Mouse (Mus musculus) forebrain, embryonic 12.5 days (tissue): ENCODE measurements around the gene Cdkn2c. TPM values are rescaled to one million over a fixed set of nuclear protein-coding genes. Genes with fewer than 3 reads are reported as not detected.

Experiments
- ATAC-seq: fragments of 200-750 bp; cut with Nextera tagmentation; 2 replicates; pipeline ENCODE4 v1.8.0; 2017; ENCODE audit warnings: moderate TSS enrichment; ENCODE audit not compliant: low FRiP score
- H3K27ac ChIP-seq: fragments of 300-500 bp; sonication (generic); 2 replicates; pipeline ENCODE4 v1.5.1; 2016; ENCODE audit warnings: mild to moderate bottlenecking
- H3K27me3 ChIP-seq: fragments of 300-500 bp; sonication (generic); 2 replicates; pipeline ENCODE4 v1.6.1; 2016; ENCODE audit warnings: mild to moderate bottlenecking
- H3K36me3 ChIP-seq: fragments of 300-500 bp; sonication (generic); replicated peaks from 2 replicates; pipeline ENCODE4 v1.6.1; 2016; ENCODE audit warnings: mild to moderate bottlenecking
- H3K4me1 ChIP-seq: fragments of 300-500 bp; sonication (generic); 2 replicates; pipeline ENCODE4 v1.6.1; 2016
- H3K4me2 ChIP-seq: fragments of 300-500 bp; sonication (generic); 2 replicates; pipeline ENCODE4 v1.6.1; 2016; ENCODE audit warnings: mild to moderate bottlenecking, moderate library complexity
- H3K4me3 ChIP-seq: fragments of 300-500 bp; sonication (generic); replicated peaks from 2 replicates; pipeline ENCODE4 v1.5.1; 2016; ENCODE audit warnings: mild to moderate bottlenecking
- H3K9ac ChIP-seq: fragments of 300-500 bp; sonication (generic); 2 replicates; pipeline ENCODE4 v1.6.1; 2016; ENCODE audit warnings: mild to moderate bottlenecking
- H3K9me3 ChIP-seq: fragments of 300-500 bp; sonication (generic); 2 replicates; pipeline ENCODE4 v1.6.1; 2016
- WGBS: fragments of 180-500 bp; shearing (Covaris S2); methylation state at CpG from one replicate; pipeline ENCODE4 v1.1.7; 2016; 5-methylcytosine and 5-hydroxymethylcytosine counted together
- polyA plus RNA-seq: library from polyadenylated mRNA; unstranded; fragments of >200 nt; fragmentation: Nextera tagmentation; extraction: Ambion mirVana; gene quantifications from 2 replicates; pipeline ENCODE4 v1.2.1, GENCODE M21; 2016

Cdkn2c gene
- polyA plus RNA-seq, 1 experiment from 2014 or later = 13.9 TPM

- no peaks in the 10 kb centered on the region for H3K36me3 ChIP-seq
- no peak overlapping the region for H3K27ac ChIP-seq
- peaks cover 47% of the 10 kb centered on the region for H3K27me3 ChIP-seq
- no peak overlapping the region for H3K4me2 ChIP-seq
- 45% methylated on average over 2 of the region's 2 CpGs for WGBS
- no peak overlapping the region for H3K9ac ChIP-seq
- H3K4me1 ChIP-seq = peaks cover 13% of the 10 kb centered on the region
- H3K4me3 ChIP-seq = no peak overlapping the region
- ATAC-seq = no peak
- no peaks in the 10 kb centered on the region for H3K9me3 ChIP-seq
These were observed 12.3 kb downstream of the Cdkn2c start for GRCm38 (mm10) chr4:109654701-109655100.

- no peaks in the 10 kb centered on the region for H3K9me3 ChIP-seq
- ATAC-seq = no peak
- no peak overlapping the region for H3K4me2 ChIP-seq
- H3K27ac ChIP-seq = no peak overlapping the region
- no peak overlapping the region for H3K9ac ChIP-seq
- peaks cover 13% of the 10 kb centered on the region for H3K4me1 ChIP-seq
- H3K27me3 ChIP-seq = peaks cover 35% of the 10 kb centered on the region
- H3K4me3 ChIP-seq = no peak overlapping the region
- no peaks in the 10 kb centered on the region for H3K36me3 ChIP-seq
These were observed 13.7 kb downstream of the Cdkn2c start for GRCm38 (mm10) chr4:109653251-109653650.

- ATAC-seq = no peak
- no peak overlapping the region for H3K4me3 ChIP-seq
- H3K27ac ChIP-seq = no peak overlapping the region
- no peak overlapping the region for H3K9ac ChIP-seq
- no peak overlapping the region for H3K4me2 ChIP-seq
- no peaks in the 10 kb centered on the region for H3K36me3 ChIP-seq
- H3K27me3 ChIP-seq = peaks cover 9% of the 10 kb centered on the region
- WGBS = 82% methylated on average over 5 of the region's 5 CpGs
- H3K4me1 ChIP-seq = no peaks in the 10 kb centered on the region
- no peaks in the 10 kb centered on the region for H3K9me3 ChIP-seq
These were observed 17.7 kb downstream of the Cdkn2c start for GRCm38 (mm10) chr4:109649331-109649730.

GRCm38 (mm10) chr4:109647281-109647680, 19.7 kb downstream of the Cdkn2c start:
- no peaks in the 10 kb centered on the region for H3K9me3 ChIP-seq
- H3K9ac ChIP-seq = no peak overlapping the region
- no peak overlapping the region for H3K4me3 ChIP-seq
- 70% methylated on average over 4 of the region's 4 CpGs for WGBS
- H3K36me3 ChIP-seq = no peaks in the 10 kb centered on the region
- peaks cover 6% of the 10 kb centered on the region for H3K27me3 ChIP-seq
- no peaks in the 10 kb centered on the region for H3K4me1 ChIP-seq
- H3K4me2 ChIP-seq = no peak overlapping the region
- no peak overlapping the region for H3K27ac ChIP-seq
- no peak for ATAC-seq

- H3K9me3 ChIP-seq = no peaks in the 10 kb centered on the region
- no peak overlapping the region for H3K4me3 ChIP-seq
- 83% methylated on average over 3 of the region's 3 CpGs for WGBS
- no peak for ATAC-seq
- no peak overlapping the region for H3K9ac ChIP-seq
- H3K36me3 ChIP-seq = no peaks in the 10 kb centered on the region
- no peaks in the 10 kb centered on the region for H3K4me1 ChIP-seq
- no peak overlapping the region for H3K27ac ChIP-seq
- no peak overlapping the region for H3K4me2 ChIP-seq
- no peaks in the 10 kb centered on the region for H3K27me3 ChIP-seq
These were observed 25.5 kb downstream of the Cdkn2c start for GRCm38 (mm10) chr4:109641451-109641850.

- no peaks in the 10 kb centered on the region for H3K4me1 ChIP-seq
- no peak overlapping the region for H3K4me3 ChIP-seq
- no peak for ATAC-seq
- H3K36me3 ChIP-seq = no peaks in the 10 kb centered on the region
- no peak overlapping the region for H3K4me2 ChIP-seq
- no peaks in the 10 kb centered on the region for H3K27me3 ChIP-seq
- H3K9me3 ChIP-seq = no peaks in the 10 kb centered on the region
- no peak overlapping the region for H3K27ac ChIP-seq
- 94% methylated on average over 7 of the region's 7 CpGs for WGBS
- no peak overlapping the region for H3K9ac ChIP-seq
These were observed 26.8 kb downstream of the Cdkn2c start for GRCm38 (mm10) chr4:109640141-109640540.

GRCm38 (mm10) chr4:109639356-109639755, 27.6 kb downstream of the Cdkn2c start:
- H3K4me3 ChIP-seq = no peak overlapping the region
- H3K4me2 ChIP-seq = no peak overlapping the region
- no peaks in the 10 kb centered on the region for H3K9me3 ChIP-seq
- no peak overlapping the region for H3K9ac ChIP-seq
- H3K4me1 ChIP-seq = no peaks in the 10 kb centered on the region
- ATAC-seq = no peak
- no peaks in the 10 kb centered on the region for H3K27me3 ChIP-seq
- no peaks in the 10 kb centered on the region for H3K36me3 ChIP-seq
- no peak overlapping the region for H3K27ac ChIP-seq
- 89% methylated on average over 9 of the region's 9 CpGs for WGBS

- Histone ChIP-seq H3K27me3 (no peaks in the 10 kb centered on the region), H3K4me3 (no peak overlapping the region), H3K4me1 (no peaks in the 10 kb centered on the region), H3K4me2 (no peak overlapping the region), H3K9me3 (no peaks in the 10 kb centered on the region), H3K27ac (no peak overlapping the region), H3K9ac (no peak overlapping the region), H3K36me3 (no peaks in the 10 kb centered on the region)
- no peak for ATAC-seq
- WGBS = 96% methylated on average over 2 of the region's 2 CpGs
These were observed 32.0 kb downstream of the Cdkn2c start for GRCm38 (mm10) chr4:109634971-109635370.

- WGBS = 82% methylated on average over 4 of the region's 4 CpGs
These were observed 36.0 kb downstream of the Cdkn2c start for GRCm38 (mm10) chr4:109631029-109631428.

GRCm38 (mm10) chr4:109630215-109630614, 36.8 kb downstream of the Cdkn2c start:
- ATAC-seq = no peak
- Histone ChIP-seq H3K4me2 (no peak overlapping the region), H3K9ac (no peak overlapping the region), H3K9me3 (no peaks in the 10 kb centered on the region), H3K36me3 (no peaks in the 10 kb centered on the region), H3K4me3 (no peak overlapping the region), H3K27me3 (no peaks in the 10 kb centered on the region), H3K27ac (no peak overlapping the region), H3K4me1 (no peaks in the 10 kb centered on the region)
- WGBS = 76% methylated on average over 2 of the region's 2 CpGs

More at GRCm38 (mm10) chr4:109631029-109631428, 36.0 kb downstream of the Cdkn2c start:
- H3K9me3 ChIP-seq = no peaks in the 10 kb centered on the region
- H3K27ac ChIP-seq = no peak overlapping the region
- H3K4me3 ChIP-seq = no peak overlapping the region
- no peaks in the 10 kb centered on the region for H3K4me1 ChIP-seq
- H3K36me3 ChIP-seq = no peaks in the 10 kb centered on the region
- H3K27me3 ChIP-seq = no peaks in the 10 kb centered on the region
- no peak overlapping the region for H3K4me2 ChIP-seq
- H3K9ac ChIP-seq = no peak overlapping the region
- no peak for ATAC-seq

- Histone ChIP-seq H3K27me3 (no peaks in the 10 kb centered on the region), H3K4me2 (no peak overlapping the region), H3K4me1 (no peaks in the 10 kb centered on the region), H3K27ac (no peak overlapping the region), H3K9ac (no peak overlapping the region), H3K36me3 (no peaks in the 10 kb centered on the region), H3K4me3 (no peak overlapping the region), H3K9me3 (no peaks in the 10 kb centered on the region)
- 84% methylated on average over 4 of the region's 4 CpGs for WGBS
- no peak for ATAC-seq
These were observed 54.4 kb downstream of the Cdkn2c start for GRCm38 (mm10) chr4:109612596-109612995.
